Mouse (Mus musculus) brain, adult 10 weeks (tissue): ENCODE results near the gene Stk39. TPM values are rescaled to one million over a fixed set of nuclear protein-coding genes. Genes with fewer than 3 reads are reported as not detected.

ENCODE experiments used
- polyA plus RNA-seq: library from polyadenylated mRNA; stranded (reverse); fragments of 350-450 nt; fragmentation: Illumina TruSeq; extraction: RNeasy Lipid Tissue Mini Kit (QIAGEN cat#74804); gene quantifications from one replicate; pipeline ENCODE4 v1.2.3, GENCODE M21; 2015; ENCODE audit warnings: low read depth, low replicate concordance

Stk39 gene
- polyA plus RNA-seq, result 61.7 TPM

DNA sequence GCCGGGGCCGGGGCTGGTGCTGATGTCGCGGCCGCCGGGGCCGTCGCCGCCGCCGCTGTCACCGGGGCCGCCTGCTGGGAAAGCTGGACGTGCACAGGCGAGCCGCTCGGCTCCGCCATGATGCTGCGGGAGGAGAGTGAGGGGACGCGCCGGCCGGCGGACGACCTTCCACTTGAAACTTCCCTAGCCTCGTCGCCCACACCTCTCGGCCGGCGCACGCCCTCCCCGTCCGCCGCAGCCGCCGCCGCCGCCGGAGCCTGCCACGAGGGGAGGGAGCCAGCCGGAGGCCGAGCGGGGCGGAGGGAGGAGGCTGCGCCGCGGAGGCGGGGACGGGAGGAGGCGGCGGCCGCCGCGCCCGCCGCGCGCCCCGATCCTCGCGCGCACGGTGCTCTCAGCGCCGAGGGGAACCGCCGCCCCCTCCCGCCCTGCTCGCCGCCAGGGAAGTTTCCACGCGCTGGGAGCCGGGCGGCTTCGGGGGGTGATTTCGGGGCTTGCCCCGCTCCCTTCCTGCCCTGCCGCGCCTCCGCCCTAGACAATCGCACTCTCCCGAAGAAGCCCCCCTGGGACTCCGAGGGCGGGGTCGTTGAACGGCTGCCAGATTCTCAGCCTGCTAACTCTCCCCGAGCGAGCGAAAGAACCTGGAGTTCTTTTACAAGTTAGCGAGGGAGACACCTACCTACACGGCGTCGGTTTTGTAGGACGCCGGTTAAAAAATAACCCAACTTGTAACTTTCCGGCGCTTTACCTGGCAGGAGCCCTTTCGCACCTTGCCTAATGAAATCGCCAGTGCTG is at the start of gene Stk39:
Gene Stk39 (minus strand): TSS at position 510 of the 792 bp plus-strand sequence.

Other genes starting within 250 kb of the Stk39 start
- gene 4933409G03Rik, start 110.1 kb upstream of the Stk39 start, polyA plus RNA-seq, result not detected
- gene 4932414N04Rik, start 184.2 kb upstream of the Stk39 start, polyA plus RNA-seq, result not detected